Mouse (Mus musculus) mature B cell (primary cell): Measurements from ENCODE around the gene Reln.

Experiments used
- in situ Hi-C: fragments of 300-500 bp; cut with MboI; formaldehyde crosslinking; loops from 2 replicates; pipeline ENCODE4 v1.14.3; 2019

Reln gene

GRCm38 (mm10) chr5:22344556-22344975, at the start of gene Reln:
Gene Reln, minus strand, starts transcription at chr5:22344702.
- in situ Hi-C loops = no loop called here

GRCm38 (mm10) chr5:22388502-22388901, 44.0 kb upstream of the Reln start:
- in situ Hi-C loops = no loop called here

- in situ Hi-C loops = no loop called here
These were observed 16.0 kb upstream of the Reln start for GRCm38 (mm10) chr5:22360510-22360909.

GRCm38 (mm10) chr5:22348412-22348811, 3.9 kb upstream of the Reln start:
- in situ Hi-C loops = no loop called here

- in situ Hi-C loops = no loop called here
These were observed 3.2 kb upstream of the Reln start for GRCm38 (mm10) chr5:22347732-22348131.

- in situ Hi-C loops = no loop called here
These were observed 1.6 kb upstream of the Reln start for GRCm38 (mm10) chr5:22345894-22346635.

GRCm38 (mm10) chr5:22344976-22345651, 612 bp upstream of the Reln start:
- in situ Hi-C loops = no loop called here

GRCm38 (mm10) chr5:22343843-22344555, 503 bp downstream of the Reln start:
- in situ Hi-C loops = no loop called here

GRCm38 (mm10) chr5:22343536-22343842, 1.0 kb downstream of the Reln start:
- in situ Hi-C loops = no loop called here

GRCm38 (mm10) chr5:22342461-22342860, 2.0 kb downstream of the Reln start:
- in situ Hi-C loops = no loop called here

GRCm38 (mm10) chr5:22340991-22341390, 3.5 kb downstream of the Reln start:
- in situ Hi-C loops = no loop called here

GRCm38 (mm10) chr5:22335408-22335807, 9.1 kb downstream of the Reln start:
- in situ Hi-C loops = no loop called here

GRCm38 (mm10) chr5:22330802-22331201, 13.7 kb downstream of the Reln start:
- in situ Hi-C loops = no loop called here

- in situ Hi-C loops = no loop called here
These were observed 15.8 kb downstream of the Reln start for GRCm38 (mm10) chr5:22328431-22329359.

GRCm38 (mm10) chr5:22327170-22327569, 17.3 kb downstream of the Reln start:
- in situ Hi-C loops = no loop called here

- in situ Hi-C loops = no loop called here
These were observed 20.7 kb downstream of the Reln start for GRCm38 (mm10) chr5:22323801-22324200.

GRCm38 (mm10) chr5:22317807-22318206, 26.7 kb downstream of the Reln start:
- in situ Hi-C loops = loop anchor here (10.0 kb wide), 1 partner anchor 333 kb away; no protein-coding TSS in a partner anchor

- in situ Hi-C loops = loop anchor here (10.0 kb wide), 1 partner anchor 332 kb away; no protein-coding TSS in a partner anchor
These were observed 28.0 kb downstream of the Reln start for GRCm38 (mm10) chr5:22316471-22316870.

- in situ Hi-C loops = loop anchor here (10.0 kb wide), 1 partner anchor 331 kb away; no protein-coding TSS in a partner anchor
These were observed 28.5 kb downstream of the Reln start for GRCm38 (mm10) chr5:22315990-22316389.

GRCm38 (mm10) chr5:22312995-22313394, 31.5 kb downstream of the Reln start:
- in situ Hi-C loops = loop anchor here (10.0 kb wide), 1 partner anchor 328 kb away; no protein-coding TSS in a partner anchor

- in situ Hi-C loops = loop anchor here (10.0 kb wide), 1 partner anchor 326 kb away; no protein-coding TSS in a partner anchor
These were observed 33.5 kb downstream of the Reln start for GRCm38 (mm10) chr5:22311046-22311445.
